Mouse (Mus musculus): ENCODE results near the gene Olfr1043. TPM values are rescaled to one million over a fixed set of nuclear protein-coding genes. Genes with fewer than 3 reads are reported as not detected.
"Not testable (repeated sequence)": the region's sequence is repeated elsewhere in the genome, so short reads cannot be mapped to it uniquely, and the experiment has no call there.

Olfr1043 gene
- not detected for polyA plus RNA-seq (2012; fragmentation: generic; extraction: Trizol)
- long read RNA-seq, experiment 1: 0 reads
- long read RNA-seq, experiment 2: 0 reads

DNA sequence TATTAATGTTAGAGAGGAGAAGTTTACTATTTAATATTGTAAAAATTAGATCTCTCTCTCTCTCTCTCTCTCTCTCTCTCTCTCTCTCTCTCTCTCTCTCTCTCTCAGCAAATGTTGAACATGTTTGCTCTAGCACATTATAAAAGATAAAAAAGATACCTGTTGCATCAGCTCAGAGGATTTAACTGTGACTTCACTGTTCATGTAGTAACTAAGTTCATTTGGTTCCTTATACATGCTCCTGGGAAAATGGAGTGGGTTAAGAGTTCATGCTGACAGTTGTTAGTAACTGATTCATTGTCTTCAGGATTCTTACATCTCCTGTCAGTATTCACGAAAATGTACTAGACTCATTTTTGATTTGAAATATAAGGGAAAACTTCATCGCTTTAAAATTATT lies at the start of gene Olfr1043:
Olfr1043 (minus strand) TSS at position 101 of the 400 bp plus-strand sequence.
- H3K27me3 ChIP-seq (ENCODE audit: control insufficient read depth, insufficient read depth, insufficient read length): no peaks in the 10 kb centered on the region
- TF ChIP-seq MYOG (IDR thresholded peaks at IDR 0.05; ENCODE audit: control insufficient read depth, extremely low read depth, insufficient read length): no peak
- TF ChIP-seq USF1 (IDR thresholded peaks at IDR 0.05; ENCODE audit: low read depth): no peak
- no peak for TF ChIP-seq FOSL1 (IDR thresholded peaks at IDR 0.05; ENCODE audit: insufficient read depth, low read length, poor library complexity, severe bottlenecking)
- TF ChIP-seq CTCF (IDR thresholded peaks at IDR 0.05; ENCODE audit: control insufficient read depth, insufficient read depth, insufficient read length): no peak
- TF ChIP-seq MAX (IDR thresholded peaks at IDR 0.05): no peak
- TF ChIP-seq MYOD1 (IDR thresholded peaks at IDR 0.05; ENCODE audit: control insufficient read depth, insufficient read length, low read depth): no peak
- TF ChIP-seq CEBPB (IDR thresholded peaks at IDR 0.05; ENCODE audit: low read depth): no peak
- H3K4me3 ChIP-seq (ENCODE audit: insufficient read depth, poor library complexity, severe bottlenecking): no peak within 1 kb of the TSS
- H3K79me2 ChIP-seq (ENCODE audit: control insufficient read depth, insufficient read depth): no peaks in the 10 kb centered on the region
- no peaks in the 10 kb centered on the region for H3K79me3 ChIP-seq (ENCODE audit: low read depth)
- no peaks in the 10 kb centered on the region for H3K36me3 ChIP-seq (ENCODE audit: control insufficient read depth, insufficient read depth)
- H3ac ChIP-seq (ENCODE audit: control insufficient read depth, insufficient read length, low read depth): no peak within 1 kb of the TSS

DNA sequence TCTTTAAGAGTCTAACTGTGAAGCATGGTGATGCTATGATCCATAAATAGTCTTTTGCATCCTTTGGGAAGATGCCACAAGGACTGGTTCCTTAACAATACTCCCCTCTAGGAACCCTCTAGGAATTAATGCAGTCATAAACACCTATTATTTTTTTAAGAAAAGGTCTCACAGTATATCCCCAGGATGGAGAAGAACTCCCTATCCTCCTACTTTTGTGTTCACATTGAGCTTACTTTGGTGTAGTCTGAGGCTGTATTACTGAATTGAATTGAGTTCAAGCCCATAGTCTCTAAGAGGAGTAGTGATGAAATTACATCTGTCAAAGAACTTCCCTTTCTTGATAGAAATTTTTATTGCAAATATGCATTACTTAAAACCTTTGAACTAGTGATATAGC lies 35.6 kb upstream of the Olfr1043 start, which contains the start of gene Olfr1045:
Olfr1045 (minus strand) TSS at position 101 of the 400 bp plus-strand sequence.
- no peak within 1 kb of the TSS for H3ac ChIP-seq (ENCODE audit: control insufficient read depth, insufficient read length, low read depth)
- H3K4me3 ChIP-seq (ENCODE audit: insufficient read depth, poor library complexity, severe bottlenecking): no peak within 1 kb of the TSS
- TF ChIP-seq USF1 (IDR thresholded peaks at IDR 0.05; ENCODE audit: low read depth) (no peak), MYOD1 (IDR thresholded peaks at IDR 0.05; ENCODE audit: control insufficient read depth, insufficient read length, low read depth) (no peak), CEBPB (IDR thresholded peaks at IDR 0.05; ENCODE audit: low read depth) (no peak), FOSL1 (IDR thresholded peaks at IDR 0.05; ENCODE audit: insufficient read depth, low read length, poor library complexity, severe bottlenecking) (no peak), MYOG (IDR thresholded peaks at IDR 0.05; ENCODE audit: control insufficient read depth, extremely low read depth, insufficient read length) (no peak), CTCF (IDR thresholded peaks at IDR 0.05; ENCODE audit: control insufficient read depth, insufficient read depth, insufficient read length) (no peak), MAX (IDR thresholded peaks at IDR 0.05) (no peak)
- no peaks in the 10 kb centered on the region for H3K79me2 ChIP-seq (ENCODE audit: control insufficient read depth, insufficient read depth)
- H3K36me3 ChIP-seq (ENCODE audit: control insufficient read depth, insufficient read depth): no peaks in the 10 kb centered on the region
- no peaks in the 10 kb centered on the region for H3K27me3 ChIP-seq (ENCODE audit: control insufficient read depth, insufficient read depth, insufficient read length)
- no peaks in the 10 kb centered on the region for H3K79me3 ChIP-seq (ENCODE audit: low read depth)

DNA sequence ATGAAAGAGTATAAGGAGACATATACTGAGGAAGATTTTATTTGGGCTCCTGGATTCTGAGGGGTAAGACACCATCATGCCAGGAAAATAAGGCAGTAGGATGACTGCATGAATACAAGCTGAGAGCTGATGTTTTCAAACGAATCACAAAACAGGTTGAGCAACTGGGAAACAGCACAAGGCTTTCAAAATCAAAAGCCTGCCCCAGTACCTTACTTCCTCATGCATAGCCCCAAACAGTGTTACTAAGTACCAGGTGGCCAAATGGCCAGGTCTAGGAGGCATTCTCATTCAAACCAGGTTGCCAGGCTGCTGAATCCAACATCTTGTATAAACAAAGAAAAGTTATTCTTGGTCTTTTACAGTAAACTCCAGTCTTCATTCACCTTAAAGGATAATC lies 28.5 kb upstream of the Olfr1043 start:
- TF ChIP-seq CEBPB (IDR thresholded peaks at IDR 0.05; ENCODE audit: low read depth) (no peak), CTCF (IDR thresholded peaks at IDR 0.05; ENCODE audit: control insufficient read depth, insufficient read depth, insufficient read length) (no peak), MYOG (IDR thresholded peaks at IDR 0.05; ENCODE audit: control insufficient read depth, extremely low read depth, insufficient read length) (no peak), MAX (IDR thresholded peaks at IDR 0.05) (no peak), FOSL1 (IDR thresholded peaks at IDR 0.05; ENCODE audit: insufficient read depth, low read length, poor library complexity, severe bottlenecking) (no peak)
- H3K36me3 ChIP-seq (ENCODE audit: control insufficient read depth, insufficient read depth): no peaks in the 10 kb centered on the region
- H3ac ChIP-seq (ENCODE audit: control insufficient read depth, insufficient read length, low read depth): no peak overlapping the region
- H3K4me3 ChIP-seq (ENCODE audit: insufficient read depth, poor library complexity, severe bottlenecking): no peak overlapping the region
- no peaks in the 10 kb centered on the region for H3K79me2 ChIP-seq (ENCODE audit: control insufficient read depth, insufficient read depth)
- no peaks in the 10 kb centered on the region for H3K79me3 ChIP-seq (ENCODE audit: low read depth)
- no peaks in the 10 kb centered on the region for H3K27me3 ChIP-seq (ENCODE audit: control insufficient read depth, insufficient read depth, insufficient read length)

DNA sequence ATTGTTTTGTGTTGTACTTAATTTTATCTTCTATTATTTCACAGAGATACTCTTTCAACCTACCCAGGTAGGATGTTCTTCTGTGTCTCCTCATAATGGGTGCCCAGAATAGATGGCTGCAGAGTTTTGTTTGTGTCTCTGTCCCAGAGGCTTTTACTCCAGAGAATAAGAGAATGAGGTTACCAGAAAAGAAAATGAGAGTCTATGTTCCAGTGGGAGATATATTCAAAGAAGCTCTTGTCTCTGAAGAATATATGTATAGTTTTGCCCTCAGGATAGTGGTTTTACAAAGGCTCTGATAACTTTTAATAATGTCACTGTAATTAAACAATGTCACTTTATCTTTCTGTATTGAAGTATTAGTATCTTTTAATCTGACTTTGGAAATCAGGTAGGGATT lies 18.3 kb upstream of the Olfr1043 start, which contains the start of gene Olfr52:
Olfr52 (minus strand) TSS at position 101 of the 400 bp plus-strand sequence.
- no peak within 1 kb of the TSS for H3ac ChIP-seq (ENCODE audit: control insufficient read depth, insufficient read length, low read depth)
- no peaks in the 10 kb centered on the region for H3K36me3 ChIP-seq (ENCODE audit: control insufficient read depth, insufficient read depth)
- no peaks in the 10 kb centered on the region for H3K27me3 ChIP-seq (ENCODE audit: control insufficient read depth, insufficient read depth, insufficient read length)
- H3K79me2 ChIP-seq (ENCODE audit: control insufficient read depth, insufficient read depth): no peaks in the 10 kb centered on the region
- H3K4me3 ChIP-seq (ENCODE audit: insufficient read depth, poor library complexity, severe bottlenecking): no peak within 1 kb of the TSS
- H3K79me3 ChIP-seq (ENCODE audit: low read depth): no peaks in the 10 kb centered on the region
- TF ChIP-seq FOSL1 (IDR thresholded peaks at IDR 0.05; ENCODE audit: insufficient read depth, low read length, poor library complexity, severe bottlenecking) (no peak), MYOG (IDR thresholded peaks at IDR 0.05; ENCODE audit: control insufficient read depth, extremely low read depth, insufficient read length) (no peak), MYOD1 (IDR thresholded peaks at IDR 0.05; ENCODE audit: control insufficient read depth, insufficient read length, low read depth) (no peak), USF1 (IDR thresholded peaks at IDR 0.05; ENCODE audit: low read depth) (no peak), CEBPB (IDR thresholded peaks at IDR 0.05; ENCODE audit: low read depth) (no peak), CTCF (IDR thresholded peaks at IDR 0.05; ENCODE audit: control insufficient read depth, insufficient read depth, insufficient read length) (no peak), MAX (IDR thresholded peaks at IDR 0.05) (no peak)

DNA sequence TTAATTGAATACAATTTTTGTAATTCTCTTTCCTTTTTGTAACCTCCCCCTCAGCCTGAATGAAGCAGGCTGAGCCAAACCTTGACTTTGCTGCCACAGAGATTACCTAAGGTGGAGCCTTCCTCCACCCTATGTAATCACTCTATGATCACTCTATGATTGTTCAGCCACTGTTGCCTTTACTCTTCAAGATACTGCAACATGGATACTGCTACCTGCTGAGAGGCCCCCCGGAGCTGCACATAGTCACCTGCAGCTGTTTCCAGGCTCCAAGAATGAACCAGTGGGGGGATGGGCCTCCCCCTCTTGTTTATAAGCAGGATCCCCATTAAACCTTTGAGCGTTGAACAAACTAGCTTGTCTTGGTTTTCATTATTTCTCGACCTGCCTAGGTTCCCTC lies 12.6 kb upstream of the Olfr1043 start:
- Histone ChIP-seq H3K79me2 (ENCODE audit: control insufficient read depth, insufficient read depth) (no peaks in the 10 kb centered on the region), H3ac (ENCODE audit: control insufficient read depth, insufficient read length, low read depth) (no peak overlapping the region), H3K36me3 (ENCODE audit: control insufficient read depth, insufficient read depth) (no peaks in the 10 kb centered on the region), H3K4me3 (ENCODE audit: insufficient read depth, poor library complexity, severe bottlenecking) (no peak overlapping the region), H3K27me3 (ENCODE audit: control insufficient read depth, insufficient read depth, insufficient read length) (no peaks in the 10 kb centered on the region), H3K79me3 (ENCODE audit: low read depth) (no peaks in the 10 kb centered on the region)
- TF ChIP-seq MYOD1 (IDR thresholded peaks at IDR 0.05; ENCODE audit: control insufficient read depth, insufficient read length, low read depth): no peak
- no peak for TF ChIP-seq USF1 (IDR thresholded peaks at IDR 0.05; ENCODE audit: low read depth)
- TF ChIP-seq CTCF (IDR thresholded peaks at IDR 0.05; ENCODE audit: control insufficient read depth, insufficient read depth, insufficient read length): no peak
- no peak for TF ChIP-seq MYOG (IDR thresholded peaks at IDR 0.05; ENCODE audit: control insufficient read depth, extremely low read depth, insufficient read length)
- TF ChIP-seq CEBPB (IDR thresholded peaks at IDR 0.05; ENCODE audit: low read depth): no peak
- no peak for TF ChIP-seq MAX (IDR thresholded peaks at IDR 0.05)
- no peak for TF ChIP-seq FOSL1 (IDR thresholded peaks at IDR 0.05; ENCODE audit: insufficient read depth, low read length, poor library complexity, severe bottlenecking)

DNA sequence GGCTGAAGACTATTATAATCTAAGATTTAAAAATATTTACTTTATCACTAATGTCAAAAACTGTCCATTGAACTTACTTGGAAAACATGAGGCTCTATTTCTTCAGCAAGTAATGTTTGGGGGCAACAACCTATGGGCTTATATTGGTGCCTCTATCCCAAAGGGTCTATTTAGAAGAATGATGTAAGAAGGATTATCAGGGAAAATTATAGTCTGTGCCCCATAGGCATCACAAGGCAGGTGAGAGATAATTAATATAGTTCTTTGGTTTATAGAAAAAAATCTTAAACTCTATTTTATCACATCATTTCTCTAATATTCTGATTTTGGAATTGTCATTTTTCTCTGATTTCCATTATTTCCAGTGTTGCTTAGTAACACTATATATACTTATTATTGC lies 10.4 kb upstream of the Olfr1043 start, which contains the start of gene Olfr1044:
Olfr1044 (minus strand) TSS at position 101 of the 400 bp plus-strand sequence.
- no peak within 1 kb of the TSS for H3ac ChIP-seq (ENCODE audit: control insufficient read depth, insufficient read length, low read depth)
- H3K4me3 ChIP-seq (ENCODE audit: insufficient read depth, poor library complexity, severe bottlenecking): no peak within 1 kb of the TSS
- H3K79me3 ChIP-seq (ENCODE audit: low read depth): no peaks in the 10 kb centered on the region
- TF ChIP-seq CTCF (IDR thresholded peaks at IDR 0.05; ENCODE audit: control insufficient read depth, insufficient read depth, insufficient read length) (no peak), USF1 (IDR thresholded peaks at IDR 0.05; ENCODE audit: low read depth) (no peak), MYOG (IDR thresholded peaks at IDR 0.05; ENCODE audit: control insufficient read depth, extremely low read depth, insufficient read length) (no peak), MAX (IDR thresholded peaks at IDR 0.05) (no peak), FOSL1 (IDR thresholded peaks at IDR 0.05; ENCODE audit: insufficient read depth, low read length, poor library complexity, severe bottlenecking) (no peak), MYOD1 (IDR thresholded peaks at IDR 0.05; ENCODE audit: control insufficient read depth, insufficient read length, low read depth) (no peak), CEBPB (IDR thresholded peaks at IDR 0.05; ENCODE audit: low read depth) (no peak)
- no peaks in the 10 kb centered on the region for H3K27me3 ChIP-seq (ENCODE audit: control insufficient read depth, insufficient read depth, insufficient read length)
- no peaks in the 10 kb centered on the region for H3K36me3 ChIP-seq (ENCODE audit: control insufficient read depth, insufficient read depth)
- no peaks in the 10 kb centered on the region for H3K79me2 ChIP-seq (ENCODE audit: control insufficient read depth, insufficient read depth)

DNA sequence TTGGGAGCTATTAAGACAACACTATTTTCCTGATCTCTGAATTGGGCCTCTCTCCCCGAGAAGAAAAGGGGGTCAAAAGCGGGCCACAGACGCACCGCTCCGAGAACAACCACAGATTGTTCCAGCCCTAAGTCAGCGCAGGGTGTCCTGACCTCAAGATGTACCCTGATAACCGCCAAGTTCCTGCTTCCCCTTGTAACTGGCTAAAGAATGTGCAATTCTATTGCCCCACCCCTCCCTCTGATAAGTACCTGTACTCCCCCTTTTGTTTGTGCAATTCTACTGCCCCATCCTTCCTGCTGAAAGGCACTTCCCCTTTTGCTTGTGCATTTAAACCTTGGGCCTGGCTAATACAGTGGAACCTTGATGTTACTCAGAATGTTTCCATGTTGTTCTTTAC lies 8.1 kb upstream of the Olfr1043 start:
- not testable (repeated sequence) for H3ac ChIP-seq (ENCODE audit: control insufficient read depth, insufficient read length, low read depth); H3K79me3 ChIP-seq (ENCODE audit: low read depth); H3K79me2 ChIP-seq (ENCODE audit: control insufficient read depth, insufficient read depth); H3K4me3 ChIP-seq (ENCODE audit: insufficient read depth, poor library complexity, severe bottlenecking); H3K27me3 ChIP-seq (ENCODE audit: control insufficient read depth, insufficient read depth, insufficient read length); H3K36me3 ChIP-seq (ENCODE audit: control insufficient read depth, insufficient read depth)
